Mouse (Mus musculus) lung, postnatal 4 days (tissue): Measurements from ENCODE around the gene Phactr1.

Experiments
- DNase-seq, 2 experiments: peaks; one replicate each; pipeline ENCODE4 v3.0.0; 2021

Phactr1 gene

DNA sequence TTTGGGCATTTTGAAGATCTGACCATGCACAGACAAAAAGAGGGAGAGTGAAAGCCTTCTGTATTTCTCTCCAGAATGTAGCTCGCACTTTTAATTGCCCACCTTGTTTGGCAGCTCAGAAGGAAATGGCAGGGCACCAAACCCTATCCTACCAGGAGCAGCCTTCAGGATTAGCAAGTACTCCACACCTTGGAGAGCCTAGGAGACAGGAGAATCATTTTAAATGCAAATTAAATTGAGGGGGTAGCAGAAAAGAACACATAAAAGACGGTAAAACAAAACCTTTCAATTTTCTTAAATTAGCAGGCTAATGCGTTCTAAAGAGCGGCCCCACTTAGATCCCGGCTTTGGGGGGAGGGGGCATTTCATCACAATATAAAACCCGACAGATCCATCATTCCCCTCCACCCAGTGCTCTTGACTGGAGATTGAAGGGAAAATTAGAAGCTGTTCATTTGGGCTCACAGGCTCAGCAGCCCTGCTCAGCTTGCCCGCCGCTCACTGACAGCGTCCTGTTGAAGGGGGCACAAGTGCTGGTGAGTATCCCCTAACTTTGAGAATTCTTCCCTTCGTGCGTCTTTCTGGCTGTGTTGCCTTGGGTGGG lies at the start of gene Phactr1:
Gene Phactr1 (plus strand): TSS at position 233 of the 604 bp plus-strand sequence.
- no peak for DNase-seq

DNA sequence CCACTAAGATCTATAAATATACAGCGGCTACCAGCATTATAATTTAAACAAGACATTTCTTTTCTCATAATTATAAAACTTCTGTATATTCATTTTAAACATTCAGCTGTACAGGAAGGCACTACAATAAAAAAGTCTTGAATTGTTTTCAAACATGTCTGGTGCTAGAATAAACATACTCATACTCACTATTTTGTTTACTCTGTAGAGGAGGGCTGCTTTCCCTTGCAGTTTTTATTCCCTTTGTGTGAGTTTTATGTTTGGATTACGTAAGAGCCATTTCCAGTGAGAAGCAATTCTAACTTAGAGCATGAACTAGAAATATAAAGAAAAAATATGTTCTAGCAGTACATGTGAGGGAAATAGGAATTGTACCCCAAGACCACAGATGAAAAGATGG lies 45.5 kb upstream of the Phactr1 start:
- DNase-seq, result no peak

DNA sequence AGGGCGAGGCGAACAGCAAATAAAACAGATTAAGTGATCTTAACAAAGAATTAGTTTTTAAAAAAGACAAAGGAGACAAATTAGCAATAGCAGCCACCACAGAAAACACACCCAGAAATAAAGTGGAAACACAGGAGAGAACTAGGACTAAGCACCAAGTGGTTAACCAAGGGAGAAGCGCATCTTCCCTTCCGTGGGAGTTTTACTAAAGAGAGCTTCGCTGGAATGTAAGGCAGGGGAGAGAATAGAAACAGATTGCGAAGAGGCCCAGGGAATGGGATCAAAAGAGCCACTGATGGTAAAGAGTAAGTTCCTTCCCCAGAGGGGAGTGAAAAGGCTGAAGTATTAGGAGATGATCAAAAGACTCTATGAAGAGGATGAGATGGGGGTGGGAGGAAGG lies 30.2 kb upstream of the Phactr1 start:
- DNase-seq, result no peak

DNA sequence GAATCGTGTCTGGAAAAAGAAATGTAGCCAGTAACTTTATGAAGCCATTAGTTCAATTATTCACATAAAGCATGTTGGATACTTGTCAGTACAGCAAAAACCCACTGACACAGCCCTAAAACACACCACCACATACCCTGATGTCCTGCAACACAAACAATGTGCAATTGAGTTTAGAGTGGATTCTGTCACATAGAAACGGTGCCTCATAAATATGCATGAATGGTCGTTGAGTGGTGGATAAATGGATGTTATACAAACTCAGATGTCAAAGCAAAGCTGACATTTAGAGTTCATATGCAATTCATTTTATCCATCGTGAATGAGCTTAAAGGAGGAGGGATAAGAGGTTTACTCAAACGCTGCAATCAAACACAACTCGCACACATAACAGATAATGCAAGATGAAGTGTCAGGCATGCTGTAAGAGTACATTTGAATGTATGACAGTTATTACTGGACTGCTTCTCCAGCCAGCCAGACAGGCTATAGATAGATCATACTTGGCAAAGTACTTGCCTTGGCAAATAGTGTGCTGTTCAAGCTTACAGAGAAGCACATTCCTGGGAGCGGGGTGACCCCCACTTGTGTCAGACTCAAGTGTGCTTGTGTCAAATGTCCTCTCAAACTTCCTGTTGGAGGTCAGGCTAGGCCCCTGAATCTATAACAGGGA lies 23.6 kb upstream of the Phactr1 start:
- DNase-seq, result peak; percentile 56 to 85

GRCm38 (mm10) chr13:42671651-42672290 lies 8.7 kb upstream of the Phactr1 start:
- no peak for DNase-seq

DNA sequence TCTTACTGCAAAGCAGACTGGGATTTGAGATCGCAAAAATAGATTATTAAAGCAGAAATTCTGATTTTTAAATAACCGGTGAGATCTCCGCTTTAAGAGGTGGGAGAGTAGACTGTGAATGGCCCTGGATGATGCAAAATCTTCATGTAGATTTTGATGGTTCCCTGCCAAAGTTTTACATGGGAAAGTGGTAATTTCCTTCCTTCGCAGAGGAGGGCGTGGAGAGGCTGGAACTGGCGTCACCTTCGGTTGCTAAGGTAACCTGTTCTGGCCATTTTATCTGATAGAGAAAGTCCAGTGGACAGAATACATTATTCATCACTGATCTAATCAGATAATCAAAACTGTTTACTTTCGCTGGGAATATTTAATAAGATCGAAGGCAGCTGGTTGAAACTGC lies 876 bp downstream of the Phactr1 start:
- DNase-seq, result no peak

GRCm38 (mm10) chr13:42684181-42684580 lies 3.8 kb downstream of the Phactr1 start:
- DNase-seq, result no peak

GRCm38 (mm10) chr13:42692233-42692632 lies 11.8 kb downstream of the Phactr1 start:
- no peak for DNase-seq

DNA sequence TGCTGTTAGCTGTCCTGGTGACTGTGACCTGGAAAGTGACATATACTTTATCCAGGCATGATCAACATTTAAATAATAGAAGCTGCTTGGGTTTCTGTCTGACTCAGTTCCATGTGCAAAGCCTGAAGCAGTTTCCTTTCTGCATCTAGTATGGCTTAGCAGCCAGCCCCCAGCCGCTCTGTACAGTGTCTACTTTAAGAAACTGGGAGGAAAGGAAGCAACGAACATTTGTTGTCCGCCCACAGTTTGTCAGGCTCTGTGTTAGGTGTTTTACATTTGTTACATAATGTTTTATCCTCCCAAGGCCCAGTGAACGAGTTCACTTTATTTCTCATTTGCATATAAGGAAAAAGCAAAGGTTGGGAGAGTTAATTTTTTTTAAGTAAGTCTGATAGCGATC lies 16.2 kb downstream of the Phactr1 start:
- no peak for DNase-seq

DNA sequence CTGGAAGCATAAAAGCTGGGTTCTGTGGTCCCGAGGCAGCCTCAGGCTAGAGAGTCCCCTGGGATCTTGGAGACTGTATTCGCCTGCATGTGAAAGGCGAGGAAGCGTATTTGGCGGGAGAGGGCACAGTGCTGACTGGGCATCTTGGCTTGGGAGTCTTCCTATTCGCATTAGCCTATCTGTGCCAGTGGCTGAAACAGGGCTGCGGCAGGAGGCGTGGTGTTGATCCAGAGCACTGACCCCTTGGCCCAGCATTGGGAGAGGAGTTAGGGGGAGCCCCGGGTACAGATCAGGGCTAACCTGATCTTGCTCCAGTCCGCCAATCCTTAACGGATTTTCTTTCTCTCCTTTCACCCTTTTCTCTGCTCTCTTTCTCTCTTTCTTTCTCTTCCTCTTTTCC lies 28.7 kb downstream of the Phactr1 start:
- no peak for DNase-seq

- no peak for DNase-seq
These were observed 29.3 kb downstream of the Phactr1 start for GRCm38 (mm10) chr13:42709611-42710331.

- DNase-seq, result peak; percentile 26 to 63
These were observed 31.1 kb downstream of the Phactr1 start for GRCm38 (mm10) chr13:42711510-42711909.

DNA sequence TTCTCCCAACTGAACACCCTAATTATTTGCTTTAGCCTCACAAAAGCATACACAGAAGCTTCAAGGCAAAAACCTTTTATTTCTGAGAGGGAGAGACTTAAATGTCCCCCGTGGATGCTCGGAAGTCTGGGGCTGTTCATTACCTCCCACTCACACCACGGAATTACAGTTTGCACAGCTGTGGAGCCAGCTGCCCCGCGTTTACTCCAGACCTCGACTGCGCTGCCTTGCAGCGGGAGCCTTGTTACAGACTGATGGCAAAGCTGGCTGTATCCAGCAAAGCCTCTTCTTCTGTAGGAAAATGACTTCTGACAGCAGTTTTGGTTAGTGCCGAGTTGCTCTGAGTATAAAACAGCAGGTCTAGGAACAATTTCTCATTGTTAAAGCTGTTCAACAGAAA lies 39.0 kb downstream of the Phactr1 start:
- DNase-seq, result no peak

GRCm38 (mm10) chr13:42720135-42720534 lies 39.7 kb downstream of the Phactr1 start:
- DNase-seq, result no peak

DNA sequence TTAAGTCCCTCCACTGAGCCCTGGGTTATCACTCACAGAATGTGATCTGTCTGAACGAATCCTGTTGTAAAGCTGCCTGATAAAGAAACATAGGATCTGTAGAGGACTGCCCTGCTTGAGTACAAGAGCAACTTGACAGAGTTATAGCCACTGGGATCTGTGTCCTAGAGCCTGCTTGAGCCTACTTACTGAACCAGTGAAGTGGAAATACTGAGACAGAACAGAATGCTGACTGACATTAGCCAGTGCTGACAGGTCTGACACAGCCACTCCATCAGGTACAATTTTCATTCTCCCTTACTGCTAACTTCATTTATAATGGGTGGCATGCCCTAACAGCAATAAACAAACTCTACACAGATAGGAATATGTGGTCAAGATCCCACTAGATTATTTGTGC lies 40.2 kb downstream of the Phactr1 start:
- no peak for DNase-seq

GRCm38 (mm10) chr13:42724011-42724410 lies 43.6 kb downstream of the Phactr1 start:
- DNase-seq, result no peak

DNA sequence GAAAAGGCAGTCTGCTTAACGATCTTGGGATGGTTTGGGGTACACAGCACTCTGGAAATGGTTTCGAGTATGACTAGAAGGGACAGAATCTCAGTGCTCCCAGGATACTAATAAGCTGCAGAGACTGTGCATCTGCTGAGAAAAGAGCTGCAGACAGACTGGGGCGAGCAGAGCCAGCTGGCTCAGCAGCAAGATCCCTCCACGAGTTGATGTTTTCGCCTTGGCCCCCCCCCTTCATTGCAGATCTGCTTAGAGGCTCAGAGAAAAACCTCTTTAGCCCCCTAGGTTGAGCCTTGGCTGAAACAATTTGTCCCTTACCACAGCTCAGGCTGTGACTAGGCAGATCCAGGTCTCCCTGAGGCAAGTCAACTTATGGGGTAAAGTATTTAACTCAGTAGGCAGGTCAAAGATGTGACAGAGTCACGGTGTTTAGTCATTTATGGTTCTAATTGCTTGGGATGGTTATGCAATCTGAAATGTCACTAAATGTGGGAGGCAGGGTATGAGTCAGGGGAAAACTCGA lies 45.3 kb downstream of the Phactr1 start:
- DNase-seq, result no peak

DNA sequence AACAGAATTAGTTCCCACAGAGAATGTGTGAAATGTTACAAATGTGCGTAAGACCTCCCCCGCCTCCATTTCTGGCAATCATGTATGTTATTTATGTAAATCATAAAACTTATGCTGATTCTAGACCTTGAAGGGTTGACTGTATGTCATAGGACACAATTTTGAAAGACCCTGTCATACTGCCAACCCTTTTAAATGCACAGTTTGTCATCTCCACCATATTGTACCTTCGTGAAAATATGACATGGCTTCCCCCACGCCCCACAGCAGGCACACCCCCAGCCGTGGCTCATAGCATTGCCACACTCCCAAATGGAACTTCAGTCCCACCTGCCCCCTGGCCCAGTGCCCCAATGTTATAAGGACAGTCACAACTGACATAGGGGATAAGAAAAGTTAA lies 57.1 kb downstream of the Phactr1 start:
- no peak for DNase-seq

- DNase-seq, result no peak
These were observed 57.7 kb downstream of the Phactr1 start for GRCm38 (mm10) chr13:42738152-42738551.

DNA sequence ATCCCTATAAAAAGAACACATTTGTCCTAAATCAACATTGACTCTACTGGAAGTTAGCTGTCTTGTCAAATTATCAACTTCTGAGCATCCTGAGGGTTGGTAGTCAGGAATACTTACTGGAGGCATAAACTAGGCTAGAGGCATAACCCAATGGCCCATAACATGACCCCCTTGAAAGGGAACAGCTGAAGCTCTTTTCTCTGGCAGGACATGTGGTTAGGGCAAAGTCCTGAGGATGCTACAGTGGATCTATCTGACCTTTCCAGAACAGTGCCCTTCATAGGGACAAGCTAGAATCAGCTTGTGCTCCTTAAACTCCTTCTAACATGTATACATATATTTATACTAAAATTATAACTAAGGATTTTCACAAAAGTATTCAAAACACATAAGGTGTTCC lies 61.8 kb downstream of the Phactr1 start:
- no peak for DNase-seq

- DNase-seq, result no peak
These were observed 64.0 kb downstream of the Phactr1 start for GRCm38 (mm10) chr13:42744467-42744866.

DNA sequence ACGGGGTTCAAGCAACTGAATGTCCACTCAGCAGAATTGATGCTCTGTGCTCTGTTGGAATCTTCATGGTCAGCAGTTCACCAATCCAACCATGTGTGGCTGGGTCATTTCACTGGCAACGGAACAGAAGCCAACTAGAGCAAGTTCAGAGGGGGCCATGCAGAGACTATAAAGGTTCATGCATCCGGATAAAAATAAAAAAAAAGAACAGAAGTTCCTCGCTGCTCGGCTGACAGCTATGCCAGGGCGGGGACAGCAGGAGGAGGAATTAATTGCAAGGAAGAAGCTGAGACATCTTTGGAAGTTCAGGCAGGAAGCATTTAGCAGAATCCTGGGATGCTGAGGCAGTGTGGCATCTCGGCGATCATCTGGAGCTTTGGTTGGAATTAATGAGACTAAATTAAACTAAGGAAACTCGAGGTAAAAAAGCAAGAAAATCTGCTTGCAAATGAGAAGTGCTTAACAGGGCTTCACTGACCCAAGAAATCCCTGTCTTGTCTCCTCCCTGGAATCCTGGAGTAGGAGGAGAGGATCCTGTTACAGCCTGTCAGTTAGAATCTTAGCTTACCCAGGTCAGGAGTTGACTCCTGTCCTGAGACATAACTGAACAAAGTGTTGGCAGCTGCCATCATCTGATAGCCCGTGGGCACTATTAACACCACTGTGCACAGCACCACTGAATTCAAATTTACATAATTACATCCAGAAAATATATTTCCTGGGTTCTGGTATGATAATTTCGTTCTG lies 77.4 kb downstream of the Phactr1 start:
- DNase-seq, result no peak

- DNase-seq, result no peak
These were observed 78.7 kb downstream of the Phactr1 start for GRCm38 (mm10) chr13:42759170-42759569.
